Mouse (Mus musculus) stomach, postnatal 0 days (tissue): ENCODE measurements at regions not wholly inside any gene's neighbourhood (a gene's known extent, or its start where the extent isn't known, plus 50 kb on each side); places are given as distances from the start of the nearest gene placed in this dataset.

ENCODE experiments used
- ATAC-seq: fragments of 200-750 bp; cut with Nextera tagmentation; 2 replicates; pipeline ENCODE4 v1.8.0; 2017; ENCODE audit not compliant: low FRiP score, low TSS enrichment
- DNase-seq: peaks from one replicate; pipeline ENCODE4 v3.0.0-alpha.2; 2016; ENCODE audit warnings: low spot score
- H3K27ac ChIP-seq: fragments of 300-500 bp; sonication (generic); replicated peaks from 2 replicates; pipeline ENCODE4 v1.5.1; 2014; ENCODE audit warnings: mild to moderate bottlenecking, control low read depth
- H3K27me3 ChIP-seq: fragments of 300-500 bp; sonication (generic); 2 replicates; pipeline ENCODE4 v1.6.1; 2014; ENCODE audit warnings: low read length; ENCODE audit not compliant: control insufficient read depth, insufficient read depth
- H3K36me3 ChIP-seq: fragments of 300-500 bp; sonication (generic); 2 replicates; pipeline ENCODE4 v1.6.1; 2014; ENCODE audit warnings: low read length, mixed read lengths; ENCODE audit not compliant: control insufficient read depth, insufficient read depth
- H3K4me1 ChIP-seq: fragments of 300-500 bp; sonication (generic); replicated peaks from 2 replicates; pipeline ENCODE4 v1.6.1; 2014; ENCODE audit warnings: antibody characterized with exemption; ENCODE audit not compliant: control insufficient read depth, insufficient read depth
- H3K4me2 ChIP-seq: fragments of 300-500 bp; sonication (generic); replicated peaks from 2 replicates; pipeline ENCODE4 v1.6.1; 2014; ENCODE audit warnings: low read depth, mild to moderate bottlenecking, control low read depth, moderate library complexity
- H3K4me3 ChIP-seq: fragments of 300-500 bp; sonication (generic); 2 replicates; pipeline ENCODE4 v1.5.1; 2014; ENCODE audit warnings: low read depth, low read length, control low read depth
- H3K9ac ChIP-seq: fragments of 300-500 bp; sonication (generic); 2 replicates; pipeline ENCODE4 v1.6.1; 2014; ENCODE audit warnings: mild to moderate bottlenecking, low read length, control low read depth, mixed read lengths
- H3K9me3 ChIP-seq: fragments of 300-500 bp; sonication (generic); 2 replicates; pipeline ENCODE4 v1.6.1; 2016; ENCODE audit warnings: low read length; ENCODE audit not compliant: control insufficient read depth
- CTCF ChIP-seq: IDR thresholded peaks from 2 replicates; pipeline ENCODE4 v1.5.1; 2016; ENCODE audit warnings: antibody characterized with exemption, low read depth, mild to moderate bottlenecking, moderate library complexity
- EP300 ChIP-seq: optimal IDR thresholded peaks from 2 replicates; pipeline ENCODE3; 2016; ENCODE audit warnings: antibody characterized with exemption
- WGBS: fragments of 180-500 bp; shearing (Covaris S2); extraction: QIAGEN DNeasy Blood & Tissue Kit; methylation state at CpG from one replicate; pipeline ENCODE4 v1.1.7; 2014; 5-methylcytosine and 5-hydroxymethylcytosine counted together

- H3K27ac ChIP-seq: no peak overlapping the region
- TF ChIP-seq EP300 (no peak), CTCF (no peak)
- H3K36me3 ChIP-seq: no peaks in the 10 kb centered on the region
- H3K27me3 ChIP-seq: no peaks in the 10 kb centered on the region
- 71% methylated on average over 1 of the region's 1 CpGs for WGBS
- H3K4me2 ChIP-seq: no peak overlapping the region
- no peak overlapping the region for H3K4me3 ChIP-seq
- H3K9me3 ChIP-seq: no peaks in the 10 kb centered on the region
- H3K4me1 ChIP-seq: no peaks in the 10 kb centered on the region
- H3K9ac ChIP-seq: no peak overlapping the region
- DNase-seq (no peak), ATAC-seq (no peak)
Observed at GRCm38 (mm10) chr13:35330926-35331325, 304.0 kb upstream of the Eci2 start.

GRCm38 (mm10) chr13:35345507-35346129 is 314.0 kb upstream of the Cdyl start:
- H3K27me3 ChIP-seq: no peaks in the 10 kb centered on the region
- H3K4me1 ChIP-seq: no peaks in the 10 kb centered on the region
- H3K36me3 ChIP-seq: no peaks in the 10 kb centered on the region
- no peak overlapping the region for H3K9ac ChIP-seq
- H3K4me3 ChIP-seq: no peak overlapping the region
- 56% methylated on average over 2 of the region's 2 CpGs for WGBS
- no peak overlapping the region for H3K27ac ChIP-seq
- ATAC-seq (no peak), DNase-seq (no peak)
- no peak overlapping the region for H3K4me2 ChIP-seq
- no peak for TF ChIP-seq CTCF
- no peak for TF ChIP-seq EP300
- no peaks in the 10 kb centered on the region for H3K9me3 ChIP-seq

GRCm38 (mm10) chr13:35348283-35348682 is 311.4 kb upstream of the Cdyl start:
- no peaks in the 10 kb centered on the region for H3K36me3 ChIP-seq
- WGBS: 72% methylated on average over 3 of the region's 3 CpGs

GRCm38 (mm10) chr13:35359345-35359744 is 300.3 kb upstream of the Cdyl start:
- no peak overlapping the region for H3K9ac ChIP-seq
- no peak overlapping the region for H3K27ac ChIP-seq
- no peak for TF ChIP-seq EP300
- no peak for TF ChIP-seq CTCF
- no peaks in the 10 kb centered on the region for H3K4me1 ChIP-seq
- H3K4me3 ChIP-seq: no peak overlapping the region
- H3K36me3 ChIP-seq: no peaks in the 10 kb centered on the region
- no peak for DNase-seq
- H3K9me3 ChIP-seq: no peaks in the 10 kb centered on the region
- 81% methylated on average over 3 of the region's 3 CpGs for WGBS
- no peak for ATAC-seq
- no peaks in the 10 kb centered on the region for H3K27me3 ChIP-seq
- H3K4me2 ChIP-seq: no peak overlapping the region

More at GRCm38 (mm10) chr13:35348283-35348682, 311.4 kb upstream of the Cdyl start:
- Histone ChIP-seq H3K4me2 (no peak overlapping the region), H3K9me3 (no peaks in the 10 kb centered on the region), H3K4me1 (no peaks in the 10 kb centered on the region), H3K9ac (no peak overlapping the region), H3K27ac (no peak overlapping the region), H3K27me3 (no peaks in the 10 kb centered on the region), H3K4me3 (no peak overlapping the region)
- ATAC-seq (no peak), DNase-seq (no peak)
- TF ChIP-seq EP300 (no peak), CTCF (no peak)

DNA sequence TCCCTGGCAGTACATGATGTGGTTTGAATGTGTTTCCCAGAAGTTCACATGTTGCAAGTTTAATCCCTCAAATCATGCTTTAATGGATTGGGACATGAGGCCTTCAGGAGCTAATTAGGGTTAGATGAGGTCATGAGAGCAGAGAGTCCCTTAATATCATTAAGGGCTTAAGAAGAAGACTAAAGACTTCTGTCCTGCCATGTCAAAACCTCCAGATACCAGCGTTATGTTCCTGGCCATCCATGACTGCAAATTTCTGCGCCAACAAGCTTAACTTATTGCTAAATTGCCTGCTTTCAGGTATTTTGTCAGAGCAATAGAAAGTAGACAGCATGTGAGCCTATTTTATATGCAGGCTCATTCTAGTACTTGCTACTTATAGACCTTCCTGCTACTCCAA is 282.1 kb upstream of the Cdyl start:
- H3K36me3 ChIP-seq: no peaks in the 10 kb centered on the region
- H3K27me3 ChIP-seq: no peaks in the 10 kb centered on the region
- no peaks in the 10 kb centered on the region for H3K9me3 ChIP-seq
- H3K4me3 ChIP-seq: no peak overlapping the region
- ATAC-seq (no peak), DNase-seq (no peak)
- H3K4me1 ChIP-seq: no peaks in the 10 kb centered on the region
- H3K27ac ChIP-seq: no peak overlapping the region
- TF ChIP-seq EP300 (no peak), CTCF (no peak)
- 88% methylated on average over 2 of the region's 2 CpGs for WGBS
- no peak overlapping the region for H3K9ac ChIP-seq
- H3K4me2 ChIP-seq: no peak overlapping the region

DNA sequence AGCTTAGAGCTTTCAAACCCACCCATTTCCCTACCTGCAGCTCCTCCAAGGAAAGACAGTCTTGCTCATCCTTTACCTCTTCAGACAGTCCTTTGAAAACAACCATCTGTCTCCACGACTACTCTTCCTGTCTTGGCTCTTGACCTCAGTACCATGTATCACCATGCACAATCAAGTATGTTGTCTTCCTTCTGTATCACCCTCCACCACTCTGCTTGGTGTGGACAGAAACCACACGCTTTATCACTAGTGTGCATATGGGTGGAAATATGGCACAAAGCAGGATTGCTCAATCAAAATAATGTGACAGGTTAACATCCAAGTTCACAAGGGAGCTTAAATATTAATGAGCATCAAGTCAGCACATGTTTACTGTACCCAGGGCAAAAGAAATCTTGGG is 280.1 kb upstream of the Cdyl start:
- Histone ChIP-seq H3K4me1 (peaks cover 4% of the 10 kb centered on the region), H3K9ac (no peak overlapping the region), H3K36me3 (no peaks in the 10 kb centered on the region), H3K4me3 (no peak overlapping the region), H3K27me3 (no peaks in the 10 kb centered on the region), H3K27ac (no peak overlapping the region), H3K4me2 (no peak overlapping the region), H3K9me3 (no peaks in the 10 kb centered on the region)
- no peak for ATAC-seq
- DNase-seq: no peak
- whole genome bisulfite sequencing: 69% methylated on average over 2 of the region's 2 CpGs
- TF ChIP-seq CTCF (no peak), EP300 (no peak)
